Mouse (Mus musculus) liver, embryonic 14.5 days (tissue): ENCODE data around the gene Atp5k.

ENCODE experiments used
- CTCF ChIP-seq: IDR thresholded peaks from 2 replicates; pipeline ENCODE4 v1.5.1; 2016; ENCODE audit warnings: antibody characterized with exemption, low read depth, control low read depth
- EP300 ChIP-seq: IDR thresholded peaks from 2 replicates; pipeline ENCODE4 v1.6.1; 2016; ENCODE audit warnings: antibody characterized with exemption, low read depth

GRCm38 (mm10) chr5:108483006-108483405 lies 48.8 kb upstream of the Atp5k start:
- TF ChIP-seq CTCF: no peak
- no peak for TF ChIP-seq EP300
